Mouse (Mus musculus): ENCODE measurements at regions not wholly inside any gene's neighbourhood (a gene's known extent, or its start where the extent isn't known, plus 50 kb on each side); places are given as distances from the start of the nearest gene placed in this dataset.
A peak's percentile ranks its signal among the peaks of the same experiment; 100 is the strongest.

DNA sequence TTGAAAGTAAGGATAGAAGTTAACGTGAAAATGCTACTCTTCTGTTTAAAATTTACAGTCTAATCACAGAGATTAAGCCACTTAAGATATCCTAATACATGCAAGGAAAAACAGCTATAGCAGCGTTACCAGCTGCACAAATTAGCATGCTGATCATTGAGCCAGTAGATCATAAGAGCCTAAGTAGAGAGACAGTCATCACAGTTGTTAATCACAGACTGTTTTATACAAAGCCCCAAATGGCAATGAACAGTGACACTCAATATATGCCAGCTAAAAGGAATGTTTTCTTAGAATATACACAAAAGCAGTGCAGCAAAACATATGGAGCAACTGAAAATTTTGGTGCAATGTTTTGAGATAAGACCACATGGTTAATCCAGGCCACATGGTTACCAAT lies 64.7 kb upstream of the Ppp1r3a start:
- DNase-seq (ENCODE audit: low spot score): no peak

GRCm38 (mm10) chr6:14824777-14825176 lies 69.7 kb upstream of the Ppp1r3a start:
- no peak for DNase-seq (ENCODE audit: low spot score)

DNA sequence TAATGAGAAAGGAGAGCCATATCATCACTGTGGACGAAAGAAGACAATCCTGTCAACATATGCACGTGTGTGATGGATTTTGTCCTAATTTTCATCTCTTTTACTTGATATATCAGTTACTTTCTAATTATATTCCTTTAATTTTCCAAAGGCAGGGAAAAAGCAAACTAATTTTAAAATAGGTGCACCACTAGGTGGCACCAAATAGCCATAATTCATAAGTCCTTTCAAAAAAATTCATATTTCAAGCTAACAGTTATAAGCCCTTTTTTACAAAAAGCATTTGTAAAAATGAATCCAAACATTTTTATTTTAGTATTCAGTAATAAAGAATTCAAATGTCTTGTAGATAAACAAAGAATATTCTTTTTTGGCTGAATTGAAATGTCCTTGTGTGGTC lies 62.2 kb upstream of the Foxp2 start:
- DNase-seq (ENCODE audit: low spot score): peak; percentile 26
